Mouse (Mus musculus): ENCODE data around the gene Smad1.

- TF ChIP-seq CTCF (IDR thresholded peaks at IDR 0.05; ENCODE audit: low read depth, low read length) (no peak), TAL1 (conservative IDR thresholded peaks at IDR 0.05; ENCODE audit: low read depth, low read length) (no peak)
Measured at GRCm38 (mm10) chr8:79289592-79289991, 109.7 kb downstream of the Smad1 start.
